Mouse (Mus musculus): Measurements from ENCODE around the gene Kcna1.

Kcna1 gene

DNA sequence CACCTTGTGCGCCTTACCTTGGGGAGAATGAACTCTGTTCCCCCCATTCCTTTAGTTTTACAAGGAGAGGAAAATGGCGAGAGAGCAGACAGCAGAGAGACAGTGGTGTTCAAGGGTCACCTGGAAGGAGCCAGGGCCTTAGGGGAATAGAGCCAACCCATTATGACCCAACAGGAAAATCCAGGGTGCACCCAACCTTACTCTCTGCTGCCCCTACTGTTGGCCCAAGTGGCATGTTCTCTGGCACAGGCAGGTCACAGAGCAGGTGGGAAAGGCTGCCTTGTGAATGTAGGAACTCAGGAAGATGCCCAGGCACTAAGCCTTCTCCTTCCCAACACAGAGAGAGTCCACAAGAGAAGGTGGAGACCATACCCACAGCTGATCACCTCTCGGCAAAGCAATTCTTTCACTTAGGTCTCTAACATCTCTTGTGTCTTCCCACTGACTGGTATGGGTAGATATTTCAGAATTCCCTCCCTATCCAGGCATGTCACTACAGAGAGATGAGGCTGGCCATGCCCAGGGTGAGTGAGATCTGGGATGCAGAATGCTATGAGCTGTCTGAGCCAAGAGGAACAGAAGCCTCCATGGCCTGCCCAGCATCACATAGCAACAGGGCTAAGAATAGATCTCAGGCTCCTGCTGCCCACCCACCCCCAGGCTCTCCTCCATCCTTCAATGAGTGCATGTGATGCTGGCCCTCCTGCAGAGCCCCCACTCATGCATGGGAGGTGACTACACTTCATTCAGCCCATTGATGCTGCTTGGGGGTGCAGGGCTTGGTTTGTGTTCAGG is 46.8 kb downstream of the Kcna1 start:
- in situ Hi-C loops (cut with MboI; ENCODE audit: low sequenced_read_pairs) = no loop called here

DNA sequence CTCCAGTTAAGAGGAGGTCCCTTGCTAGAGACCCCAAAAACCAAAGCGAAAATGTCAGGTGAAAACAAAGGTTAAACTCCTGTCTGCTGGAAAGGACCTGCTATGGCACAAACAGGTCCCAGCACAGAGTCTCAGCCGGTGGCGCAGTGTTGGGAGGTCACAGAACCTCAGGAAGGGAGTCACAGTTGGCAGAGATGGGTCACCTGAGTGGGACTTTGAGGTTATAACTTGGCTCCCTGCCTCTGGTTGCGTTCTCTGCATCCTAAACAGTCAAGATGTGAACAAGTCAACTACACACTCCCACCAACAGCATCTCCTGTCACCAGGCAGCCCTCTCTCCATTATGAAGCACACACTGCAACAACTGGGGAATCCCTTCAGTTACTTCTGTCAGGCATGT is 48.4 kb downstream of the Kcna1 start:
- in situ Hi-C loops (cut with MboI; ENCODE audit: low sequenced_read_pairs) = no loop called here

DNA sequence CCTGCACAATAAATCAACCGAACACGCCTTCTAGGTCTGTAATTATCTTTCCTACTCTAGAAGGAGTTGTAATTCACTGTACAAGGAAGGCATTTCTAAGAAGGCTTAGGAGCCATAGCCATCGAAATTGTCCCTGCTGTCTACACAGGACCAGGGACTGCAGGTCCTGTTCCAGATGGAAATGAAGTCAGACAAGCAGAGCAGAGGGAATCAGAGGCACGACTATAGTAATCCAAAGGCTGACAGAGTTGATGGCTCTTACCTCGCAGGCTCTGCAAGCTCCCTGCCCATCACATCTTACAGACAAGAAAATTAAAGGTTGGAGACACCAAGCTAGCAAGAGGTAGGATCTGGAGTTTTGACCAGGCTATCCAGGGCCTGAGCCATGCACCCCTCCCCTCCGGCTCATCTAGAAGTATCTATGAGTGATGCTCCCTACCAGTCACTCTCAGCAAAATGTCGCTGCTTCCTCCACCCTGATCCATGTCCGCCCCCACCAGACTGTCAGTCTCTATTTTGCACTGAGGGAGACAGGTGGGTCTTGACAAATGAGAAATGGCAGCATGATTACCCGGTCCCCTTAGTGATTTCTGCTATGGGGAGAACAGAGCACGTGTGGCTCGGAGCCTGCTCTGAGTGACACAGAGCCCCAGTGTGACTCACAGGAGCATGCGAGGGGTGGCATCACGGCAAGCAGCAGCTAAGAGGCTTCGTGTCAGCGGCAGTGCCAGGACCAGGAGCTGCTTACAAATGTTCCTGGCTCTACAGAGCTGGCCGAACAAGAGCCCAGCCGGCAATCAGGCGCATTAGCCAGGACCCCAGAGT is 50.2 kb downstream of the Kcna1 start:
- in situ Hi-C loops (cut with MboI; ENCODE audit: low sequenced_read_pairs) = no loop called here

- in situ Hi-C loops (cut with MboI; ENCODE audit: low sequenced_read_pairs) = no loop called here
Measured at GRCm38 (mm10) chr6:126595130-126595529, 51.1 kb downstream of the Kcna1 start.

DNA sequence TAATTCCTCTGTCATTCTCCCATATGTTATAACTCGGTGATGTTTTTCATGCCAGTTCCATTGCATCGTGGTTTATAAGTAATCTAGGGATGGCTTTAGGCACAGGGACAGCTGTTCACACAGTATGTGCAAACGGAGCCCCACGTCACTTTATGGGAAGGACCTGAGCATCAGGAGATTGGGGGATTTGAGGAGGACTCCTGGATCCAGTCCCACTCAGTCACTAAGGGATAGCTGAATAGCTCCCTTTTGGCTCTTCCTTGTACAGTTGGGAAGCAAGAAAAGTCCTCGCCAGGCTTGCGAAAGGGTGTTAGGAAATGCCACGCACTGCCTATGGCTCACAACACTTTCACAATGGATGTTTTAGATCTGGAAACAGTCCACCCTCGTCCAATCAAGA is 51.8 kb downstream of the Kcna1 start:
- in situ Hi-C loops (cut with MboI; ENCODE audit: low sequenced_read_pairs) = no loop called here

GRCm38 (mm10) chr6:126593336-126593735 is 52.8 kb downstream of the Kcna1 start:
- in situ Hi-C loops (cut with MboI; ENCODE audit: low sequenced_read_pairs) = no loop called here

Measured in CH12F3 (cell line).